Mouse (Mus musculus): Measurements from ENCODE around the gene Olfr1177-ps.

Gene Olfr1177-ps

DNA sequence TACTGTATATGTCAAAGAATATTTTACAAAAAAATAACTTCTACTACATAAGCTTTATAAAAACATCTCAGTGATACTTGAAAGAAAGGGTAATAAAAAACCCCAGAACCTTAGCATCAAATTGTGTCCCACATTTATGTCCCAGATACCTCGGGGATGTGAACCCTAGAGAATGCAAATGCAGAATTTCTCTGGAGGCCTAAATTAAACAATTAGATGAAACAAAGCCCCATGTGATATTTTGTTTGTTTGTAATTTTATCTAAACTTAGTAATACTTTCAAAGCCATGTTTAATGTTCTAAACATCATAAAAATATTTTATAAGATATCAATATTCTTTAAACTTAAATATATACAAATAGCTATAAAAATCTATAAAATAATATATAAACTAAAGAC lies at the start of gene Olfr1177-ps:
Gene Olfr1177-ps, minus strand, starts transcription at position 101 of the 400 bp plus-strand sequence.
- in situ Hi-C loops (cut with MboI, MseI), result no loop called here

DNA sequence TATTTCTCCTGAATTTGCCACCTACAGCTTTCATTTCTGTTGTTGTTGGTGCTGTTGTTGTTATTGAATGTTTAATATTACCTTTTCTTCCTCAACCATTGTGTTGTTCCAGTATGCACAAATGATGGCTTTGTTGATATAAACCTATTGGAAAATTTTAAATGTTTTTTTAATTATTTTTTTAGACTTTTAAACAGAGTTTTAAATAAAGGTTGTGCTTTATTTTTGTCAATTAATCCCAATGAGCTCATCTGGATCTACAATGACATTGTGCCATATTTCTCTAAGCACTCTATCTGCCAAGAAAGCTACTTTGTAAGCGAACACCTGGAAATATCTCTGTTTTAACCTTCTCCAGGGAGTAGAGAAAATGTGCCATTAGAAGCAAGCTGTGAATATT lies 40.5 kb upstream of the Olfr1177-ps start, which contains the start of gene Olfr1178:
Gene Olfr1178, plus strand, starts transcription at position 301 of the 400 bp plus-strand sequence.
- in situ Hi-C loops (cut with MboI, MseI), result no loop called here

- in situ Hi-C loops (cut with MboI, MseI), result no loop called here
Measured at GRCm38 (mm10) chr2:88356304-88356703, 10.0 kb upstream of the Olfr1177-ps start.

DNA sequence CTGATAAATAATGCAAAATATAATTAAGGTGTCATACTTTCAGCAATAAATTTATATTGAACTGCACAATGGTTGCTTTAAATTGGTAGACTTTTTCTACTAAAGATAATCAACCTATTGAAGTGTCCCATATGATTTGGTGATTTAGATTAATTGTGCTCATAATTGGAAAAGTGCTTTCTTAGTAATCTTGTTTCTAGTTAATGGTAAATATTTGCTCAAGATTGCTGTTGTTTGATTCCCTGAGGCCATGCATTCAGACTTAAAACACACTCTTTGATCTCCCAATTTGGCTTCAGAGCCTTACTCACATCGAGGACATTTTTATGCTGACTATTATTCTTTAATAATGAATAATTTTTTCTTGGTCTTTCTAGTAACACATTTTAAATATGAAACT lies 9.9 kb downstream of the Olfr1177-ps start, which contains the start of gene Olfr1176:
Gene Olfr1176, plus strand, starts transcription at position 301 of the 400 bp plus-strand sequence.
- in situ Hi-C loops (cut with MboI, MseI), result no loop called here

- in situ Hi-C loops (cut with MboI, MseI), result no loop called here
Measured at GRCm38 (mm10) chr2:88327115-88327514, 19.2 kb downstream of the Olfr1177-ps start, which contains the start of gene Olfr1175-ps. TSS of gene Olfr1175-ps (minus strand) at chr2:88327215.

DNA sequence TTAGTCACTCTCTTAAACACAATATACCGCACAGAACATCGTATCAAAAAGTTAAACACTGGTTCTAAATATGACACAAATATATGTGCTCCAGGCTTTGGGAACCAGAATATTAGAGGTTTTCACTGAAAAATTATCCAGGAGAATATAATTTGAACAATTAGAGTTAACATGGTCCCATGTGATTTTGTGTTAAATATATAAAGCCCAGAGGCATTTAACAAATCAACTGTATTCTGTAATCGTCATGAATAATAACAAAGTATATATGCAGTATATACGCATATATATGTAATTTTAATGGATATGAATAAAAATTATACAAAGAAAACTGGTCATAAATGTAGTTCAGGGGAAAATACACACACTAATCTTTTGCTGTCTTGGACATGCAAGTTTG lies 31.3 kb downstream of the Olfr1177-ps start, which contains the start of gene Olfr1174-ps:
Gene Olfr1174-ps, minus strand, starts transcription at position 101 of the 400 bp plus-strand sequence.
- in situ Hi-C loops (cut with MboI, MseI), result no loop called here
